Mouse (Mus musculus): ENCODE data around the gene Nsg2. TPM values are rescaled to one million over a fixed set of nuclear protein-coding genes. Genes with fewer than 3 reads are reported as not detected.

The Nsg2 gene
- polyA plus RNA-seq, 1 experiment from 2014 or later = 0.81 TPM

- Histone ChIP-seq H3K27ac (replicated peaks in 1 of 2; ENCODE audit: control insufficient read depth in 1 of 2, insufficient read depth in 1 of 2, low read depth in 2 of 2, low read length in 2 of 2) (no peak overlapping the region), H3K4me3 (ENCODE audit: control insufficient read depth in 1 of 2, insufficient read depth in 1 of 2, low read depth in 1 of 2, low read length in 2 of 2) (no peak overlapping the region), H3K9me3 (ENCODE audit: control insufficient read depth, low read length) (no peaks in the 10 kb centered on the region), H3K36me3 (ENCODE audit: control insufficient read depth, insufficient read depth, low read length) (no peaks in the 10 kb centered on the region), H3K4me1 (ENCODE audit: control insufficient read depth in 2 of 2, insufficient read depth in 2 of 2, low read length in 2 of 2) (peaks cover 2 to 5% of the 10 kb centered on the region in 2 experiments; a peak in 1 of 4 replicates), H3K9ac (ENCODE audit: low read length) (no peak overlapping the region), H3K4me2 (ENCODE audit: low read length) (no peak overlapping the region), H3K27me3 (ENCODE audit: control insufficient read depth, insufficient read depth, low read length) (no peaks in the 10 kb centered on the region)
- 84% methylated on average over 4 of the region's 4 CpGs for WGBS
- ATAC-seq (ENCODE audit: insufficient number of reproducible peaks, insufficient read depth, low FRiP score, low read depth) = no peak
Observed at GRCm38 (mm10) chr11:32013014-32013427, 12.8 kb downstream of the Nsg2 start.

GRCm38 (mm10) chr11:32013561-32013960 is 13.3 kb downstream of the Nsg2 start:
- Histone ChIP-seq H3K27me3 (ENCODE audit: control insufficient read depth, insufficient read depth, low read length) (no peaks in the 10 kb centered on the region), H3K4me3 (ENCODE audit: control insufficient read depth in 1 of 2, insufficient read depth in 1 of 2, low read depth in 1 of 2, low read length in 2 of 2) (no peak overlapping the region), H3K4me1 (ENCODE audit: control insufficient read depth in 2 of 2, insufficient read depth in 2 of 2, low read length in 2 of 2) (peaks cover 2 to 9% of the 10 kb centered on the region in 2 experiments; a peak in 3 of 4 replicates), H3K27ac (replicated peaks in 1 of 2; ENCODE audit: control insufficient read depth in 1 of 2, insufficient read depth in 1 of 2, low read depth in 2 of 2, low read length in 2 of 2) (no peak overlapping the region), H3K36me3 (ENCODE audit: control insufficient read depth, insufficient read depth, low read length) (no peaks in the 10 kb centered on the region), H3K9me3 (ENCODE audit: control insufficient read depth, low read length) (no peaks in the 10 kb centered on the region), H3K9ac (ENCODE audit: low read length) (no peak overlapping the region), H3K4me2 (ENCODE audit: low read length) (no peak overlapping the region)
- 72% methylated on average over 1 of the region's 1 CpGs for WGBS
- ATAC-seq (ENCODE audit: insufficient number of reproducible peaks, insufficient read depth, low FRiP score, low read depth) = no peak

- Histone ChIP-seq H3K4me1 (ENCODE audit: control insufficient read depth in 2 of 2, insufficient read depth in 2 of 2, low read length in 2 of 2) (peaks cover 0 to 4% of the 10 kb centered on the region in 2 experiments; a peak in 2 of 4 replicates), H3K9me3 (ENCODE audit: control insufficient read depth, low read length) (no peaks in the 10 kb centered on the region), H3K9ac (ENCODE audit: low read length) (no peak overlapping the region), H3K27ac (replicated peaks in 1 of 2; ENCODE audit: control insufficient read depth in 1 of 2, insufficient read depth in 1 of 2, low read depth in 2 of 2, low read length in 2 of 2) (no peak overlapping the region), H3K4me3 (ENCODE audit: control insufficient read depth in 1 of 2, insufficient read depth in 1 of 2, low read depth in 1 of 2, low read length in 2 of 2) (no peak overlapping the region), H3K36me3 (ENCODE audit: control insufficient read depth, insufficient read depth, low read length) (no peaks in the 10 kb centered on the region), H3K4me2 (ENCODE audit: low read length) (no peak overlapping the region), H3K27me3 (ENCODE audit: control insufficient read depth, insufficient read depth, low read length) (no peaks in the 10 kb centered on the region)
- whole genome bisulfite sequencing = 42% methylated on average over 4 of the region's 4 CpGs
- no peak for ATAC-seq (ENCODE audit: insufficient number of reproducible peaks, insufficient read depth, low FRiP score, low read depth)
Observed at GRCm38 (mm10) chr11:32018201-32018600, 17.9 kb downstream of the Nsg2 start.

GRCm38 (mm10) chr11:32020031-32020965 is 20.0 kb downstream of the Nsg2 start:
- no peak overlapping the region for H3K27ac ChIP-seq (replicated peaks in 1 of 2; ENCODE audit: control insufficient read depth in 1 of 2, insufficient read depth in 1 of 2, low read depth in 2 of 2, low read length in 2 of 2)
- H3K4me3 ChIP-seq (ENCODE audit: control insufficient read depth in 1 of 2, insufficient read depth in 1 of 2, low read depth in 1 of 2, low read length in 2 of 2) = no peak overlapping the region
- no peaks in the 10 kb centered on the region for H3K36me3 ChIP-seq (ENCODE audit: control insufficient read depth, insufficient read depth, low read length)
- no peak overlapping the region for H3K9ac ChIP-seq (ENCODE audit: low read length)
- ATAC-seq (ENCODE audit: insufficient number of reproducible peaks, insufficient read depth, low FRiP score, low read depth) = no peak
- no peaks in the 10 kb centered on the region for H3K27me3 ChIP-seq (ENCODE audit: control insufficient read depth, insufficient read depth, low read length)
- 48% methylated on average over 8 of the region's 8 CpGs for WGBS
- H3K4me2 ChIP-seq (ENCODE audit: low read length) = no peak overlapping the region
- no peaks in the 10 kb centered on the region for H3K9me3 ChIP-seq (ENCODE audit: control insufficient read depth, low read length)
- peaks cover 0 to 4% of the 10 kb centered on the region in 2 experiments; a peak in 2 of 4 replicates for H3K4me1 ChIP-seq (ENCODE audit: control insufficient read depth in 2 of 2, insufficient read depth in 2 of 2, low read length in 2 of 2)

- no peaks in the 10 kb centered on the region for H3K9me3 ChIP-seq (ENCODE audit: control insufficient read depth, low read length)
- H3K9ac ChIP-seq (ENCODE audit: low read length) = no peak overlapping the region
- WGBS = 61% methylated on average over 5 of the region's 5 CpGs
- no peak overlapping the region for H3K4me3 ChIP-seq (ENCODE audit: control insufficient read depth in 1 of 2, insufficient read depth in 1 of 2, low read depth in 1 of 2, low read length in 2 of 2)
- no peak overlapping the region for H3K4me2 ChIP-seq (ENCODE audit: low read length)
- H3K27me3 ChIP-seq (ENCODE audit: control insufficient read depth, insufficient read depth, low read length) = no peaks in the 10 kb centered on the region
- no peak for ATAC-seq (ENCODE audit: insufficient number of reproducible peaks, insufficient read depth, low FRiP score, low read depth)
- no peaks in the 10 kb centered on the region for H3K36me3 ChIP-seq (ENCODE audit: control insufficient read depth, insufficient read depth, low read length)
- no peaks in the 10 kb centered on the region for H3K4me1 ChIP-seq (ENCODE audit: control insufficient read depth in 2 of 2, insufficient read depth in 2 of 2, low read length in 2 of 2)
- no peak overlapping the region for H3K27ac ChIP-seq (replicated peaks in 1 of 2; ENCODE audit: control insufficient read depth in 1 of 2, insufficient read depth in 1 of 2, low read depth in 2 of 2, low read length in 2 of 2)
Observed at GRCm38 (mm10) chr11:32026634-32027033, 26.4 kb downstream of the Nsg2 start.

- no peak overlapping the region for H3K4me3 ChIP-seq (ENCODE audit: control insufficient read depth in 1 of 2, insufficient read depth in 1 of 2, low read depth in 1 of 2, low read length in 2 of 2)
- WGBS = 69% methylated on average over 7 of the region's 7 CpGs
- H3K36me3 ChIP-seq (ENCODE audit: control insufficient read depth, insufficient read depth, low read length) = no peaks in the 10 kb centered on the region
- no peak overlapping the region for H3K9ac ChIP-seq (ENCODE audit: low read length)
- no peaks in the 10 kb centered on the region for H3K4me1 ChIP-seq (ENCODE audit: control insufficient read depth in 2 of 2, insufficient read depth in 2 of 2, low read length in 2 of 2)
- no peak overlapping the region for H3K27ac ChIP-seq (replicated peaks in 1 of 2; ENCODE audit: control insufficient read depth in 1 of 2, insufficient read depth in 1 of 2, low read depth in 2 of 2, low read length in 2 of 2)
- no peak overlapping the region for H3K4me2 ChIP-seq (ENCODE audit: low read length)
- no peak for ATAC-seq (ENCODE audit: insufficient number of reproducible peaks, insufficient read depth, low FRiP score, low read depth)
- no peaks in the 10 kb centered on the region for H3K9me3 ChIP-seq (ENCODE audit: control insufficient read depth, low read length)
- no peaks in the 10 kb centered on the region for H3K27me3 ChIP-seq (ENCODE audit: control insufficient read depth, insufficient read depth, low read length)
Observed at GRCm38 (mm10) chr11:32027474-32028342, 27.4 kb downstream of the Nsg2 start.

GRCm38 (mm10) chr11:32028605-32029004 is 28.3 kb downstream of the Nsg2 start:
- WGBS = 78% methylated on average over 3 of the region's 3 CpGs
- H3K9ac ChIP-seq (ENCODE audit: low read length) = no peak overlapping the region

More at GRCm38 (mm10) chr11:32028605-32029004, 28.3 kb downstream of the Nsg2 start:
- H3K4me1 ChIP-seq (ENCODE audit: control insufficient read depth in 2 of 2, insufficient read depth in 2 of 2, low read length in 2 of 2) = no peaks in the 10 kb centered on the region
- no peak for ATAC-seq (ENCODE audit: insufficient number of reproducible peaks, insufficient read depth, low FRiP score, low read depth)
- no peak overlapping the region for H3K4me2 ChIP-seq (ENCODE audit: low read length)
- H3K9me3 ChIP-seq (ENCODE audit: control insufficient read depth, low read length) = no peaks in the 10 kb centered on the region
- no peaks in the 10 kb centered on the region for H3K27me3 ChIP-seq (ENCODE audit: control insufficient read depth, insufficient read depth, low read length)
- no peak overlapping the region for H3K27ac ChIP-seq (replicated peaks in 1 of 2; ENCODE audit: control insufficient read depth in 1 of 2, insufficient read depth in 1 of 2, low read depth in 2 of 2, low read length in 2 of 2)
- no peaks in the 10 kb centered on the region for H3K36me3 ChIP-seq (ENCODE audit: control insufficient read depth, insufficient read depth, low read length)
- H3K4me3 ChIP-seq (ENCODE audit: control insufficient read depth in 1 of 2, insufficient read depth in 1 of 2, low read depth in 1 of 2, low read length in 2 of 2) = no peak overlapping the region

Measured in heart, embryonic 14.5 days (tissue).